In the genomic region with DNA sequence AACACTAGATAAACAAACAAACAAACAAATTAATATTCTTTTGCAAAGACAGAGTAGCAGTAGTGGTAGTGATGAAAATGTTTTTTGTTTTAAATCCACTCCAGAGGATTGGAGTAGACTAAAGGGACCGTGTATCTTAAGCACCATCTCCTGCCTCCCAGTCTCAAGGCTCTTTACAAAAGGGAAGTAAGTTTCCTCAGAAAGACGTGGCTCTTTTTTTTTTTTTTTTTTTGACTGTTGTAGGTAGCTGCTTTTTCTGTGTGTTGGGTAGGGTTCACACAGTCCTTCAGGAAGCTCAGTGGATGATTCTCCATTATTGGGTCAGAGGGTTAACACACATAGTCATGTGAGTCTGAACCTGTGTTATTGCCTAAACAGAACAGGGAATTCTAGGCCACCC, we compare ENCODE assay signal across 36 mouse cellular contexts. TPM values are rescaled to one million over a fixed set of nuclear protein-coding genes. Genes with fewer than 3 reads are reported as not detected.
"Had no signal": no experiment of that assay in that cellular context is flagged by ENCODE, and none has a peak within 500 bp of the region (broad histone marks: within the 10 kb centered on the region; RNA-seq: fewer than 3 reads in every experiment).

No protein-coding gene starts in this region.

- H3K4me1 ChIP-seq: hindbrain, embryonic 13.5 days; hindbrain, embryonic 15.5 days; limb, embryonic 13.5 days had no signal

- ATAC-seq: hindbrain, postnatal 0 days; intestine, embryonic 16.5 days; liver, embryonic 12.5 days had no signal

- H3K9me3 ChIP-seq: heart, embryonic 13.5 days; heart, embryonic 15.5 days; hindbrain, embryonic 13.5 days; hindbrain, embryonic 15.5 days; limb, embryonic 13.5 days; limb, embryonic 15.5 days; liver, embryonic 12.5 days had no signal

- H3K4me2 ChIP-seq: heart, embryonic 11.5 days; heart, embryonic 13.5 days; heart, embryonic 15.5 days; hindbrain, embryonic 13.5 days; hindbrain, embryonic 15.5 days; limb, embryonic 13.5 days; limb, embryonic 15.5 days; liver, embryonic 12.5 days had no signal

- H3K36me3 ChIP-seq: heart, embryonic 13.5 days; heart, embryonic 15.5 days; hindbrain, embryonic 13.5 days; hindbrain, embryonic 15.5 days; limb, embryonic 13.5 days; limb, embryonic 15.5 days; liver, embryonic 12.5 days had no signal

- H3K27ac ChIP-seq: heart, adult 2 months; heart, embryonic 13.5 days; heart, embryonic 15.5 days; hindbrain, embryonic 13.5 days; hindbrain, embryonic 15.5 days; hindbrain, postnatal 0 days; layer of hippocampus, adult 2 months; left cerebral cortex, adult 2 months; limb, embryonic 13.5 days; limb, embryonic 15.5 days; liver, embryonic 12.5 days had no signal

- H3K4me3 ChIP-seq: heart, adult 2 months; heart, embryonic 13.5 days; heart, embryonic 15.5 days; hindbrain, embryonic 13.5 days; hindbrain, embryonic 15.5 days; layer of hippocampus, adult 2 months; left cerebral cortex, adult 2 months; limb, embryonic 13.5 days; limb, embryonic 15.5 days; liver, embryonic 12.5 days had no signal

- H3K9ac ChIP-seq: heart, embryonic 13.5 days; heart, embryonic 15.5 days; hindbrain, embryonic 13.5 days; hindbrain, embryonic 15.5 days; limb, embryonic 13.5 days; limb, embryonic 15.5 days; liver, embryonic 12.5 days had no signal

- DNase-seq: gastrocnemius, postnatal 10 days; gastrocnemius, postnatal 25 days; heart, adult 11 months; heart, adult 2 months; heart, postnatal 14 days; heart, postnatal 36 days; kidney, adult 11 months; kidney, adult 2 months; kidney, postnatal 10 days; kidney, postnatal 25 days; kidney, postnatal 4 days; left cerebral cortex, postnatal 4 days had no signal

- H3K27me3 ChIP-seq: heart, embryonic 13.5 days; heart, embryonic 15.5 days; hindbrain, embryonic 13.5 days; hindbrain, embryonic 15.5 days; limb, embryonic 13.5 days; limb, embryonic 15.5 days; liver, embryonic 12.5 days had no signal

RNA-seq across cellular contexts. Expression of a gene that starts 0.5 kb away (rescaled TPM):
- total RNA-seq: gastrocnemius, postnatal 10 days; gastrocnemius, postnatal 25 days; gastrocnemius, postnatal 4 days; heart, adult 2 months; heart, postnatal 14 days; heart, postnatal 36 days; hematopoietic stem cell, adult 5-6 weeks; hindbrain, postnatal 0 days; layer of hippocampus, adult 2 months; layer of hippocampus, postnatal 10 days; layer of hippocampus, postnatal 25 days; left cerebral cortex, adult 2 months; left cerebral cortex, postnatal 25 days; left cerebral cortex, postnatal 4 days; liver, adult 2 months had no signal
- polyA plus RNA-seq: heart, adult 2 months; heart, embryonic 11.5 days; heart, embryonic 13.5 days; heart, embryonic 15.5 days; heart, postnatal 0 days; hindbrain, embryonic 11.5 days; hindbrain, embryonic 13.5 days; hindbrain, embryonic 15.5 days; hindbrain, postnatal 0 days; intestine, embryonic 14.5 days; intestine, embryonic 16.5 days; kidney, adult 2 months; kidney, embryonic 14.5 days; kidney, embryonic 16.5 days; limb, embryonic 11.5 days; limb, embryonic 13.5 days; limb, embryonic 15.5 days; liver, adult 2 months; liver, embryonic 12.5 days had no signal

RNA-seq across cellular contexts. Expression of a gene that starts 23.8 kb away (rescaled TPM):
- total RNA-seq: gastrocnemius, postnatal 10 days; gastrocnemius, postnatal 25 days; gastrocnemius, postnatal 4 days; heart, adult 2 months; heart, postnatal 14 days; heart, postnatal 36 days; hematopoietic stem cell, adult 5-6 weeks; hindbrain, postnatal 0 days; layer of hippocampus, adult 2 months; layer of hippocampus, postnatal 10 days; layer of hippocampus, postnatal 25 days; left cerebral cortex, adult 2 months; left cerebral cortex, postnatal 25 days; left cerebral cortex, postnatal 4 days had no signal
- polyA plus RNA-seq: heart, adult 2 months; heart, embryonic 13.5 days; heart, postnatal 0 days; hindbrain, embryonic 11.5 days; hindbrain, embryonic 13.5 days; hindbrain, embryonic 15.5 days; hindbrain, postnatal 0 days; kidney, adult 2 months; kidney, embryonic 14.5 days; limb, embryonic 11.5 days; limb, embryonic 15.5 days had no signal
